22 mouse cellular contexts compared by ENCODE assay signal in the genomic region with DNA sequence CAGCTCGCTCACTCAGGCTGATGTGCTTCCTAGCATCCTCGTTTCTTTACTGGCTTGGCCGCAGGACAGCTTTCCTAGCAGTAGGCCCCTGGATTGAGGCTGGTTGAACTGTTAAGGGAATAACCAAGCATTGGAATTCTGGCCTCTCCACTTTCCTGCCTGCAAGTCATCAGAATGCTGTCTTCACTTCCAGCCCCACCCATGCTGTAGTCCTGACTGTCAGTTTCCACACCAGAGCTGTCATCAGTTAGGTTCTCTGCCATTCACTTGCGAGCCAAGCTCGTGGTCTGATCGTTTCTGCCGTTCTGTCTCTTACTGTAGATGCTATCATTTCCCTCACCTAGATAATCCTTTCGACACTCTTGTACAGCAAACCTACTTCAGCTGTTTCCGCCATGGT. TPM values are rescaled to one million over a fixed set of nuclear protein-coding genes. Genes with fewer than 3 reads are reported as not detected.
DNase-seq lines count a peak whose midpoint lies in the region; ATAC-seq and TF ChIP-seq lines count a peak whose summit lies in the region.
"Had no signal": no experiment of that assay in that cellular context is flagged by ENCODE, and none has a peak within 500 bp of the region (broad histone marks: within the 10 kb centered on the region; RNA-seq: fewer than 3 reads in every experiment).

No protein-coding gene starts in this region.

- no peak overlapping the region for H3K4me2 ChIP-seq in neural tube, embryonic 13.5 days
- H3K4me2 ChIP-seq in neural tube, embryonic 15.5 days, result no peak overlapping the region
- H3K4me2 ChIP-seq in heart, embryonic 16.5 days (ENCODE audit: low read depth, low read length), result peak overlapping the region; percentile 43
- H3K4me2 ChIP-seq: forebrain, embryonic 15.5 days; limb, embryonic 15.5 days; stomach, embryonic 15.5 days had no signal

- ATAC-seq in neural tube, embryonic 13.5 days (ENCODE audit: low read depth), result peak; percentile 6; the same call in 1 of the 2 replicates
- ATAC-seq in neural tube, embryonic 15.5 days (ENCODE audit: low FRiP score), result no peak
- ATAC-seq in heart, embryonic 16.5 days (replicated peaks; ENCODE audit: extremely low read depth, insufficient read depth, low FRiP score), result peak; percentile 95
- ATAC-seq: forebrain, embryonic 15.5 days; inflammation-experienced regulatory T-cells, adult 6 months had no signal

- 78% methylated on average over 9 of the region's 9 CpGs for WGBS in neural tube, embryonic 13.5 days
- 72% methylated on average over 9 of the region's 9 CpGs for WGBS in neural tube, embryonic 15.5 days
- WGBS in heart, embryonic 16.5 days, result 26% methylated on average over 9 of the region's 9 CpGs
- 62% methylated on average over 9 of the region's 9 CpGs for WGBS in cerebellum, adult 2 months

- H3K9me3 ChIP-seq in neural tube, embryonic 13.5 days, result no peaks in the 10 kb centered on the region
- H3K9me3 ChIP-seq in neural tube, embryonic 15.5 days (replicated peaks), result no peaks in the 10 kb centered on the region
- H3K9me3 ChIP-seq in heart, embryonic 16.5 days (replicated peaks; ENCODE audit: control insufficient read depth, low read length), result no peaks in the 10 kb centered on the region
- H3K9me3 ChIP-seq: forebrain, embryonic 15.5 days; G1E; limb, embryonic 15.5 days; midbrain, embryonic 12.5 days; stomach, embryonic 15.5 days had no signal

- TF ChIP-seq CTCF in cerebellum, adult 2 months (IDR thresholded peaks at IDR 0.05; ENCODE audit: borderline replicate concordance, insufficient read depth, low read depth, low read length), result no peak

- no peak overlapping the region for H3K4me3 ChIP-seq in neural tube, embryonic 13.5 days
- no peak overlapping the region for H3K4me3 ChIP-seq in neural tube, embryonic 15.5 days (replicated peaks)
- no peak overlapping the region for H3K4me3 ChIP-seq in heart, embryonic 16.5 days (ENCODE audit: low read length)
- no peak overlapping the region for H3K4me3 ChIP-seq in cerebellum, adult 2 months (replicated peaks; ENCODE audit: insufficient read depth, low read depth, low read length)
- H3K4me3 ChIP-seq: forebrain, embryonic 15.5 days; limb, embryonic 15.5 days; midbrain, embryonic 12.5 days; myocyte; stomach, embryonic 15.5 days had no signal

- no peak overlapping the region for H3K27ac ChIP-seq in neural tube, embryonic 13.5 days (replicated peaks)
- no peak overlapping the region for H3K27ac ChIP-seq in neural tube, embryonic 15.5 days (replicated peaks)
- H3K27ac ChIP-seq in heart, embryonic 16.5 days (ENCODE audit: low read length), result peak overlapping the region; percentile 82
- no peak overlapping the region for H3K27ac ChIP-seq in cerebellum, adult 2 months (ENCODE audit: insufficient read depth, low read length)
- H3K27ac ChIP-seq: forebrain, embryonic 15.5 days; limb, embryonic 15.5 days; midbrain, embryonic 12.5 days; stomach, embryonic 15.5 days had no signal

- H3K36me3 ChIP-seq in neural tube, embryonic 13.5 days, result no peaks in the 10 kb centered on the region
- H3K36me3 ChIP-seq in neural tube, embryonic 15.5 days, result no peaks in the 10 kb centered on the region
- no peaks in the 10 kb centered on the region for H3K36me3 ChIP-seq in heart, embryonic 16.5 days (ENCODE audit: control insufficient read depth, insufficient read depth)
- H3K36me3 ChIP-seq: forebrain, embryonic 15.5 days; G1E; limb, embryonic 15.5 days; midbrain, embryonic 12.5 days; stomach, embryonic 15.5 days had no signal

- DNase-seq in heart, adult 8-10 months (ENCODE audit: low spot score), result peak; percentile 20
- DNase-seq in lung, postnatal 10 days, result no peak
- DNase-seq in retina, embryonic 14.5 days (ENCODE audit: low spot score), result no peak
- no peak for DNase-seq in cerebellum, adult 2 months
- DNase-seq: adrenal gland, adult 8-10 months; cerebellum, postnatal 36 days; kidney, adult 8-10 months; kidney, postnatal 36 days; layer of hippocampus, postnatal 36 days; lung, adult 18-20 months; lung, postnatal 36 days; right cerebral cortex, adult 18-20 months had no signal

- H3K9ac ChIP-seq in neural tube, embryonic 13.5 days, result no peak overlapping the region
- H3K9ac ChIP-seq in neural tube, embryonic 15.5 days (replicated peaks), result no peak overlapping the region
- H3K9ac ChIP-seq in heart, embryonic 16.5 days (ENCODE audit: low read length), result no peak overlapping the region
- H3K9ac ChIP-seq: forebrain, embryonic 15.5 days; limb, embryonic 15.5 days; midbrain, embryonic 12.5 days; stomach, embryonic 15.5 days had no signal

- H3K27me3 ChIP-seq in neural tube, embryonic 13.5 days, result no peaks in the 10 kb centered on the region
- no peaks in the 10 kb centered on the region for H3K27me3 ChIP-seq in neural tube, embryonic 15.5 days (replicated peaks)
- H3K27me3 ChIP-seq in heart, embryonic 16.5 days (ENCODE audit: control insufficient read depth, insufficient read depth, low read length), result no peaks in the 10 kb centered on the region
- H3K27me3 ChIP-seq in cerebellum, adult 2 months (ENCODE audit: control insufficient read depth, insufficient read depth, low read length), result no peaks in the 10 kb centered on the region
- H3K27me3 ChIP-seq: limb, embryonic 15.5 days; stomach, embryonic 15.5 days had no signal

- no peak for TF ChIP-seq POLR2A in cerebellum, adult 2 months (IDR thresholded peaks at IDR 0.05; ENCODE audit: borderline replicate concordance, insufficient read depth, low read length)

- H3K4me1 ChIP-seq in neural tube, embryonic 13.5 days (replicated peaks), result peaks cover 41% of the 10 kb centered on the region
- H3K4me1 ChIP-seq in neural tube, embryonic 15.5 days, result peaks cover 21% of the 10 kb centered on the region
- H3K4me1 ChIP-seq in heart, embryonic 16.5 days (ENCODE audit: control insufficient read depth, insufficient read depth, low read length), result peaks cover 38% of the 10 kb centered on the region
- peaks cover 18% of the 10 kb centered on the region for H3K4me1 ChIP-seq in cerebellum, adult 2 months (ENCODE audit: control insufficient read depth, insufficient read depth, low read length)
- H3K4me1 ChIP-seq: limb, embryonic 15.5 days had no signal

RNA-seq across cellular contexts. Expression of gene Lgr4, which starts 27.5 kb away (rescaled TPM):
- 10.7 and 11.3 TPM in 2 replicates for polyA plus RNA-seq in neural tube, embryonic 13.5 days (2015; fragmentation: Nextera tagmentation; extraction: Ambion mirVana)
- polyA plus RNA-seq in neural tube, embryonic 15.5 days (2015; fragmentation: Nextera tagmentation; extraction: Ambion mirVana), result 8.3 and 9.8 TPM in 2 replicates
- total RNA-seq in heart, adult 8-10 months (2022), result 10 to 100 TPM; 21.8 to 23.5 (median 22.8) TPM
- 11.3 and 11.8 TPM in 2 replicates for polyA plus RNA-seq in heart, embryonic 16.5 days (2015; fragmentation: Nextera tagmentation; extraction: Ambion mirVana)
- 21.6 and 22.3 TPM in 2 replicates for polyA plus RNA-seq in cerebellum, adult 2 months (2012; rRNA removed)

RNA-seq across cellular contexts. Expression of gene Lin7c, which starts 54.3 kb away (rescaled TPM):
- polyA plus RNA-seq in neural tube, embryonic 13.5 days (2015; fragmentation: Nextera tagmentation; extraction: Ambion mirVana), result 152 and 176 TPM in 2 replicates
- polyA plus RNA-seq in neural tube, embryonic 15.5 days (2015; fragmentation: Nextera tagmentation; extraction: Ambion mirVana), result 158 and 169 TPM in 2 replicates
- total RNA-seq in heart, adult 8-10 months (2022), result 10 to 100 TPM; 41.5 to 45.6 (median 43.7) TPM
- polyA plus RNA-seq in heart, embryonic 16.5 days (2015; fragmentation: Nextera tagmentation; extraction: Ambion mirVana), result 37.8 and 41.9 TPM in 2 replicates
- 35.5 and 41.3 TPM in 2 replicates for polyA plus RNA-seq in cerebellum, adult 2 months (2012; rRNA removed)
